Mouse (Mus musculus): ENCODE results near the gene Wipi1.

Wipi1 gene

GRCm38 (mm10) chr11:109579999-109580398 lies 31.8 kb downstream of the Wipi1 start:
- DNase-seq (ENCODE audit: low spot score in 2 of 2) = no peak

GRCm38 (mm10) chr11:109578536-109578935 lies 33.2 kb downstream of the Wipi1 start:
- DNase-seq (ENCODE audit: low spot score in 2 of 2) = peak in 1 of 2 experiments; percentile 37

- no peak for DNase-seq (ENCODE audit: low spot score in 2 of 2)
Measured at GRCm38 (mm10) chr11:109575832-109576231, 35.9 kb downstream of the Wipi1 start.

GRCm38 (mm10) chr11:109574604-109575003 lies 37.2 kb downstream of the Wipi1 start:
- no peak for DNase-seq (ENCODE audit: low spot score in 2 of 2)

GRCm38 (mm10) chr11:109572051-109572450 lies 39.7 kb downstream of the Wipi1 start:
- DNase-seq (ENCODE audit: low spot score in 2 of 2) = no peak

GRCm38 (mm10) chr11:109569809-109570208 lies 42.0 kb downstream of the Wipi1 start:
- no peak for DNase-seq (ENCODE audit: low spot score in 2 of 2)

- no peak for DNase-seq (ENCODE audit: low spot score in 2 of 2)
Measured at GRCm38 (mm10) chr11:109569007-109569618, 42.7 kb downstream of the Wipi1 start.

- DNase-seq (ENCODE audit: low spot score in 2 of 2) = no peak
Measured at GRCm38 (mm10) chr11:109564466-109565214, 47.1 kb downstream of the Wipi1 start.

- DNase-seq (ENCODE audit: low spot score in 2 of 2) = no peak
Measured at GRCm38 (mm10) chr11:109563708-109564107, 48.1 kb downstream of the Wipi1 start.

- DNase-seq (ENCODE audit: low spot score in 2 of 2) = no peak
Measured at GRCm38 (mm10) chr11:109561445-109561844, 50.3 kb downstream of the Wipi1 start.

- DNase-seq (ENCODE audit: low spot score in 2 of 2) = no peak
Measured at GRCm38 (mm10) chr11:109560793-109561257, 50.9 kb downstream of the Wipi1 start.

- DNase-seq (ENCODE audit: low spot score in 2 of 2) = no peak
Measured at GRCm38 (mm10) chr11:109559241-109559640, 52.5 kb downstream of the Wipi1 start.

- DNase-seq (ENCODE audit: low spot score in 2 of 2) = no peak
Measured at GRCm38 (mm10) chr11:109557419-109557818, 54.3 kb downstream of the Wipi1 start.

GRCm38 (mm10) chr11:109556130-109556529 lies 55.6 kb downstream of the Wipi1 start:
- no peak for DNase-seq (ENCODE audit: low spot score in 2 of 2)

GRCm38 (mm10) chr11:109554443-109554842 lies 57.3 kb downstream of the Wipi1 start:
- no peak for DNase-seq (ENCODE audit: low spot score in 2 of 2)

GRCm38 (mm10) chr11:109553921-109554320 lies 57.8 kb downstream of the Wipi1 start:
- DNase-seq (ENCODE audit: low spot score in 2 of 2) = no peak

GRCm38 (mm10) chr11:109549599-109550290 lies 62.0 kb downstream of the Wipi1 start:
- no peak for DNase-seq (ENCODE audit: low spot score in 2 of 2)

GRCm38 (mm10) chr11:109547652-109548051 lies 64.1 kb downstream of the Wipi1 start:
- no peak for DNase-seq (ENCODE audit: low spot score in 2 of 2)

- no peak for DNase-seq (ENCODE audit: low spot score in 2 of 2)
Measured at GRCm38 (mm10) chr11:109546305-109547001, 65.3 kb downstream of the Wipi1 start.

- no peak for DNase-seq (ENCODE audit: low spot score in 2 of 2)
Measured at GRCm38 (mm10) chr11:109545700-109546143, 66.0 kb downstream of the Wipi1 start.

GRCm38 (mm10) chr11:109545265-109545664 lies 66.5 kb downstream of the Wipi1 start:
- no peak for DNase-seq (ENCODE audit: low spot score in 2 of 2)

- DNase-seq (ENCODE audit: low spot score in 2 of 2) = no peak
Measured at GRCm38 (mm10) chr11:109544432-109544831, 67.3 kb downstream of the Wipi1 start.

Measured in cerebellum, postnatal 4 days (tissue).